Mouse (Mus musculus) bone marrow, adult 2 months (tissue): ENCODE data around the gene Ncan.

Source experiments
- CTCF ChIP-seq: fragments of 200-500 bp; IDR thresholded peaks from 2 replicates; pipeline ENCODE4 v1.5.1; 2011; ENCODE audit warnings: low read length, control low read depth; ENCODE audit not compliant: control insufficient read depth, insufficient read depth
- POLR2A ChIP-seq: fragments of 200-500 bp; IDR thresholded peaks from 2 replicates; pipeline ENCODE4 v1.6.1; 2011; ENCODE audit warnings: low read depth, mild to moderate bottlenecking, control low read depth, low read length, borderline replicate concordance; ENCODE audit not compliant: control insufficient read depth

DNA sequence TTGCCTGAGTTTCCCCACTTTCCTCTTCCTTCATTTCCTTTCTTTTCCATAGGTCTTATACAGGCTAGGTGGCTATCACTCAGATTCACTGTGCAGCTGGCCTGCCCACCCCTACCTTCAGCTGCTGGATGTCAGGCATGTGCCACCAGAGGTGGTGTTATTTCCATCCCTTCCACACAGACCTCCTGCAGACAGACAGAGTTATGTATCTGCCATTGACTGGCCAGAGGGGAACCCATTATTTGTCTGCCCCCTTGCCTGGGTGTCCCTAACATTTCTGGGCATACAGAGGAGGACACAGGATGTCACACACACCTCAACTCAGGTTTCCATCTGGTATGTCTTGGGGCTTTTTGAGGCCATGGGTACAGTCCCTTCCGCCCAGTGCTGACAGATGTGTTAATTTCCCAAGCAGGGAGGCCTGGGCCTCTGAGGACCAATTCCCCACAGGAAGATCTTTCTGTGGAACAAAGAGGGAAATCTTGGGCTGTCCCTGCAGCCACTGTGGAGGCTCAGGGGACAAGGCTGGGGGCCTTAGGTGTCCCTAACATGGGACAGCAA is 36.6 kb upstream of the Ncan start:
- no peak for TF ChIP-seq CTCF
- no peak for TF ChIP-seq POLR2A
